Mouse (Mus musculus) left cerebral cortex, postnatal 14 days (tissue): ENCODE results near the gene Mterf4. TPM values are rescaled to one million over a fixed set of nuclear protein-coding genes. Genes with fewer than 3 reads are reported as not detected.
"Not testable (repeated sequence)": the region's sequence is repeated elsewhere in the genome, so short reads cannot be mapped to it uniquely, and the experiment has no call there.

Experiments used
- DNase-seq, 2 experiments: peaks; one replicate each; pipeline ENCODE4 v3.0.0; 2021 to 2022; ENCODE audit warnings: low spot score in 2 of 2, mixed read lengths in 1 of 2
- intact Hi-C: fragments of 180-260 bp; cut with DNase I; formaldehyde crosslinking; loops from one replicate; pipeline ENCODE4 v1.15.1; 2025
- long read RNA-seq, 2 experiments: library from polyadenylated mRNA; stranded (forward); transcript quantifications; one replicate each; pipeline ENCODE4 v2.0.0; 2021
- total RNA-seq, 2 experiments: library from RNA; stranded (reverse); gene quantifications; 2 replicates each; pipeline ENCODE4 v1.2.3; 2021

Gene Mterf4
- 10 to 100 TPM; 19.1 to 19.4 TPM for total RNA-seq
- long read RNA-seq, experiment 1, transcript Mterf4-201 (4 exons, 1,366 nt) = major isoform, 8 of 8 reads
- long read RNA-seq, experiment 1, partial matches to known transcripts = 0 of 8 reads
- long read RNA-seq, experiment 1, other reads (novel, unspliced or antisense) = 0 of 8 reads
- long read RNA-seq, experiment 2, transcript Mterf4-201 (4 exons, 1,366 nt) = major isoform, 10 of 10 reads
- long read RNA-seq, experiment 2, partial matches to known transcripts = 0 of 10 reads
- long read RNA-seq, experiment 2, other reads (novel, unspliced or antisense) = 0 of 10 reads

- intact Hi-C loops = loop anchor here (5.0 kb wide), 1 partner anchor 133 kb away; no protein-coding TSS in a partner anchor
- DNase-seq = peak; percentile 81 to 84
These were observed at the start of gene Mterf4 for GRCm38 (mm10) chr1:93305581-93306337. Gene Mterf4, minus strand, starts transcription at chr1:93305915.

- DNase-seq = peak; percentile 52 to 75
- intact Hi-C loops = no loop called here
These were observed 47.0 kb upstream of the Mterf4 start for GRCm38 (mm10) chr1:93352724-93353123.

- intact Hi-C loops = no loop called here
- DNase-seq = no peak
These were observed 44.0 kb upstream of the Mterf4 start for GRCm38 (mm10) chr1:93349701-93350100.

DNA sequence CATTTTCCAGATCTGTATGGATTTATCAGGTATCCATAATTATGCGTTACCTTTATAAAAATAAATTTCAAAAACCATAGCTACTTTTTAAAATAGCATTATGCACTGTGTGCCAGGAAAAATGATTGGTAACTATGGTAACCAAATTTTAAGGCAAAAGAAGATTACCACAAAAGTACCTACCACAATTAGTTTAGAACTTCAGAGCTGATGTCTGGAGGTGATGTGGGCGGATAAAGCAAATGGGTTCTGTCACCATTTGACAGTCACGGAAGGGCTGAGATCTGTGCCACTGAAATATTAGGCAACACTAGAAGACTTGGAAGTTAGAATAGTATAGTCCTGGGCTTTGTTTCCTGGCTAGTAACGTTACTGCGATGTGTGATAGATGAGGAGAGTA, 41.5 kb upstream of the Mterf4 start:
- intact Hi-C loops = no loop called here
- DNase-seq = no peak

DNA sequence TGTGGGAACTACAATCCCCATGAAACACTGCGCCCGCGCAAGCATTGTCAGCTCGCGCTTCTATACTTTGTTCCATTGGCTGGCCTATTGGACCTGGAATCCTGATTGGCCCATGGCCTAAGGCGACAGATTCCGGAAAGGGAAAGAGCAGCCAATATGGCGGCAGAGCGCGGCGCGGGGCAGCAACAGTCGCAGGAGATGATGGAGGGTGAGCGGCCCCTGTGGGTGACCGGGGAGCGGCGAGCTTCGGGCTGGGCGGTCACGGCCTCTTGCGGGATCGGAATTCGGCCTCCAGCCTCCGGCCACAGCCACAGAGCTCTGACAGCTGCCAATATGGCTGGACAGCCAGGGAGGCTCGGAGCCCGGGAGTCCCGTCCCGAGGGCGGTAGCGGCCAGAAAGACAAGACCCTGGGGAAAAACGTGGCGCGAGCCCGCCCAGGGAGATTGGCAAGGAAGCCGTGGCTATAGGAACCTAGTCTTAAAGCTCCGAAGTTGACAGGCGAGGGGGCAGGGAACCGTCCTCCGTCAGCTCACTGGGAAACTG, 37.9 kb upstream of the Mterf4 start:
- intact Hi-C loops = no loop called here

GRCm38 (mm10) chr1:93342648-93343503, 37.2 kb upstream of the Mterf4 start, which contains the start of the genes Ppp1r7 and Pask:
Gene Ppp1r7, plus strand, starts transcription at chr1:93342854.
Gene Pask, minus strand, starts transcription at chr1:93343482.
- intact Hi-C loops = no loop called here
- peak; percentile 97 for DNase-seq

More for the DNA sequence above, 37.9 kb upstream of the Mterf4 start:
- peak; percentile 96 to 97 for DNase-seq

- DNase-seq = no peak
- intact Hi-C loops = no loop called here
These were observed 28.9 kb upstream of the Mterf4 start for GRCm38 (mm10) chr1:93334621-93335020.

- intact Hi-C loops = no loop called here
- DNase-seq = no peak
These were observed 20.7 kb upstream of the Mterf4 start for GRCm38 (mm10) chr1:93326446-93326845.

DNA sequence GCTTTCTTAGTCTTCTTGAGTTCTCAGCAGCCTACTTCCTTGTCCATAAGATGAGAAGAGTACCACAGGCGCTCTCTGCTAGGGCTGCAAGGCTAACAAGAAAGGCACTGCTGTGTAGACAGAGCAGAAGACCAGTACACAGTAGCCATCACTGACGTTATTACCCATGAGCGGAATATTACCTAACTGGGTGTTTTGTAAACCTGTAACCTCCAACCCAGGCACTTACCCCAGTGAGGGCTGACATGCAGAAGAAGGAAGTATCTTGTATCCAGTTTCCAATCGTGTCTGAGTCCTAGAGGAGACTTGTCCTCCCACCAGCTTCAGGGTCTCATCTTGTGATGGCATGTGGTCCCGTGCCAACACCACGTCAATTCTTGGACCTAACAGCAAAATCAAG, 18.3 kb upstream of the Mterf4 start:
- intact Hi-C loops = no loop called here
- no peak for DNase-seq

DNA sequence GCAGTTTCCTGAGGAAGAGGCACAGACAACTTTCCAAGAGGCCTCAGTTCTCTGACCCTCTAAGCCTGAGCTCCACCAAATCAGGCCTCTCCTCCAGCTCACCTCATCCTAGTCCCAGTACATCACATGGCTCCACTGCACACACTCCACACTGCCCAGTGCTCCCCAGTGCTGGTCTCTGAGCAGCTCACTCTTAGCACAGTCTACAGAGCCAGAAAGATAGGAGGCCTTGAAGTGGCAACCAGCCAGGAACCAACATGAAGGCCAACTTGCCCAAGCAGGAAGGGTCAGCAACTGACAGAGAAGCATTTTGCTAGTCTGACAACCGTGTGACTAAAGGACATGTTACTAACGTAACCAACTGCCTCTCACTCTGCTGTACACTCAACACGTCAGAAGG, 5.1 kb downstream of the Mterf4 start:
- intact Hi-C loops = no loop called here
- no peak for DNase-seq

DNA sequence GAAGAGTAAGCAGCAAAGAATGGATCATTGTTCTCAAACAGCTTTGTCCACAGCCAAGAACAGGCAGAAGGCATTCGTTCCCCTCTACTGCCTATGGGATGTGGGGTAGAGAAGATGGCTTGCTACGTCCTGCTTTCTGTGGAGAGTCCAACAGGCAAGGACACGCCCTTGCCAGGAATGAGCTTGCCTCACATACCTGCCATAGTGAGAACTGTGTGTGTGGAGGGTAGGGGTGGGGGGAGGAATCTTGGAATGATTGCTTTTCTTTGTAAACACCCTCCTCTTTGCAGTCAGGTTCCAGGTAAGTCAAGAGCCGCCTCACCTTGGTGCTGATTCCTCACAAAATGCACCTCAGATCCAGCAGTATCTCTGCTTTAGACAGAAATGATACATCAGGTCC, 5.9 kb downstream of the Mterf4 start:
- DNase-seq = no peak
- intact Hi-C loops = no loop called here

DNA sequence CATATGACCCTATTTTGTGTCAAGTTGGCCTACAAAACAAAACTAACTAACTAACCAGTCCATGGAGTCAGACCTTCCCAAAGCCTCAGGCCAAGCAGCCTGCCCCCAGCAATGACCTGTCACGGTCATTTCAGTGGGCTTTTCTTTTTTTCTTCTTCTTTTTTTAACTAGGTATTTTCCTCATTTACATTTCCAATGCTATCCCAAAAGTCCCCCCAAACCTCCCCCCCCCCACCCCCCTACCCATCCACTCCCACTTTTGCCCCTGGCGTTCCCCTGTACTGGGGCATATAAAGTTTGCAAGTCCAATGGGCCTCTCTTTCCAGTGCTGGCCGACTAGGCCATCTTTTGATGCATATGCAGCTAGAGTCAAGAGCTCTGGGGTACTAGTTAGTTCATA, 11.2 kb downstream of the Mterf4 start:
- DNase-seq, intact Hi-C loops: not testable (repeated sequence)

GRCm38 (mm10) chr1:93292006-93292405, 13.7 kb downstream of the Mterf4 start:
- intact Hi-C loops = no loop called here

DNA sequence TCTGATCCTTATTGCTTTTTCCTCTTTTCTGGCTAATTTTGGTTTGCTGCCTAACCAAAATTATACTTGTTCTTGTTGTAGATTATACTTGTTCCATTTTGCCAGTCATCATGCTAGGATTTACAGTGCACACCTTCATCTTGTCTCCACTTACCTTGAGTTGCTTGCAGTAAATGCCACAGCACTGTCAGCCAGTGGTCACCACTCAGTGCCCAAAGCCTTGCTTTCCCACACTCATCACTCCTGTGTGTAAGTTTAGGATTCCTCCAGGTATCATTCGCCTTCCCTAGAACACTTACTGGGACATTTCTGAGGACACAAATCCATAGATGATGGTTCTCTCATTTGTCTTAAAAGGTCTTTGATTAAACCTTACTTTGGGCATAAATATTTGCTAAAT, 14.1 kb downstream of the Mterf4 start:
- DNase-seq = no peak
- intact Hi-C loops = no loop called here

More at GRCm38 (mm10) chr1:93292006-93292405, 13.7 kb downstream of the Mterf4 start:
- no peak for DNase-seq

DNA sequence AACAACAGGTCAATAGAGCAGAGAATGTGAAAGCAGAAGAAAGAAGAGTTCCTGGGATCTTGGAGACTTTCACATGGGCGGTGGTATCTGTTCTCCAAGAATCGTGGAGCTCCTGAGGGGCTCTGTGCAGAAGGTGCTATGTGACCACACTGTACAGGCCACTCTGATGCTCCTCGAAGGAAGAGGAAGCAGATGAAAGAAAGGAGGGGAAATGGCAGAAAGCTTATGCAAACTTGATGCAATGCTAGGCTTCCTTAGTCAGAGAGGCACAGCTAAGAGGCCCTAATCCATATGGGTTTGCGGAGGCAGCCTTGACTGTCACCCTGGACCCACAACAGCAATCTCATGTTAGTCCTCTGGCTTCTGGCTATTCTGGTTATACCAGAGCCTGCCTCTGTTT, 14.8 kb downstream of the Mterf4 start:
- no peak for DNase-seq
- intact Hi-C loops = no loop called here

GRCm38 (mm10) chr1:93289678-93290214, 16.0 kb downstream of the Mterf4 start:
- intact Hi-C loops = no loop called here
- no peak for DNase-seq

GRCm38 (mm10) chr1:93277041-93277440, 28.7 kb downstream of the Mterf4 start:
- intact Hi-C loops = no loop called here
- DNase-seq = no peak

GRCm38 (mm10) chr1:93275561-93275960, 30.2 kb downstream of the Mterf4 start:
- intact Hi-C loops = no loop called here
- no peak for DNase-seq

DNA sequence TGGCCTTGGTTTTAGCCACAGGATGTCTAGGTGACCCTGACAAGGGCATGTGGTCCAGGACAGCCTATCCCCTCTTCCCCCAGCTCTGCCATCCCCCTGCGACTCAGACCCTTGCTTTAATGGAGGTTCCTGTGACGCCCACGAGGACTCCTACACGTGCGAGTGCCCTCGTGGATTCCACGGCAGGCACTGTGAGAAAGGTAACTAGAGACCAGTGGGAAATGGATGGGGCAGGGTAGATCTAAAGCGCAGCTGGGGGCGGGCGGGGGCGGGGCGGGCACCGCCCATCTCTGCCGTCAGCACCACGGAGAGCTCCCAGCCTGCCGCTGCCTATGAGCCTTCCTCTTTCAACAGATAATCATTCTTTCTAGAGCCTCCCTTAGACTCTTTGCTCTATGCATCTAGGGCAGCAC, 33.3 kb downstream of the Mterf4 start:
- intact Hi-C loops = no loop called here
- no peak for DNase-seq
